Mouse (Mus musculus) liver, embryonic 14.5 days (tissue): ENCODE measurements at regions not wholly inside any gene's neighbourhood (a gene's known extent, or its start where the extent isn't known, plus 50 kb on each side); places are given as distances from the start of the nearest gene placed in this dataset.

Source experiments
- CTCF ChIP-seq: IDR thresholded peaks from 2 replicates; pipeline ENCODE4 v1.5.1; 2016; ENCODE audit warnings: antibody characterized with exemption, low read depth, control low read depth
- EP300 ChIP-seq: IDR thresholded peaks from 2 replicates; pipeline ENCODE4 v1.6.1; 2016; ENCODE audit warnings: antibody characterized with exemption, low read depth

DNA sequence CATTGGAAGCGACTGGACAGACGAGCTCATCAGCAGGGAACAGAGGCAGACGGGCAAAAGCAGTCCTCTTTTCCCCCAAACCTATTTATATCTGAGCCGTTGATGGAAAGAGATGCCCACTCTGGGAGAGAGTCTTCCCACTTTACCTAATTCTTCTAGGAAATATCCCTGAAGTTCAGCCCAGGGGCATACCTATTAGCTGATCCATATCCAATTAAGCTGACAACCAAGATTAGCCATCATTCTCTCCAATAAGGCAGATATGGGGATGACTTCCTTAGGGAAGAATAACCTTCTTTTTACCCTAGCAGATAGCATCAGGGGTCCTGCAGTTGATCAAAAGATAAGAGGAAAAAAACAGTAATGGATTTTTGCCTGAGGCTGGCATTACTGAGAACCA lies 78.2 kb upstream of the Spaca1 start:
- no peak for TF ChIP-seq CTCF
- TF ChIP-seq EP300 = no peak
